Mouse (Mus musculus) ZHBTc4 (cell line): Measurements from ENCODE around the gene Zswim4.

ENCODE experiments used
- DNase-seq: peaks from one replicate; pipeline ENCODE4 v3.0.0-alpha.2; 2011; ENCODE audit warnings: low read depth, low spot score

Zswim4 gene

GRCm38 (mm10) chr8:84183261-84184084 lies 53.4 kb downstream of the Zswim4 start:
- peak; percentile 39 for DNase-seq

GRCm38 (mm10) chr8:84182833-84183232 lies 54.0 kb downstream of the Zswim4 start:
- DNase-seq = no peak

- peak; percentile 94 for DNase-seq
Observed at GRCm38 (mm10) chr8:84180530-84181190, 56.2 kb downstream of the Zswim4 start.

GRCm38 (mm10) chr8:84179946-84180345 lies 56.9 kb downstream of the Zswim4 start:
- no peak for DNase-seq

GRCm38 (mm10) chr8:84178592-84178991 lies 58.3 kb downstream of the Zswim4 start:
- DNase-seq = peak; percentile 30

- peak; percentile 56 for DNase-seq
Observed at GRCm38 (mm10) chr8:84177405-84177804, 59.5 kb downstream of the Zswim4 start.

- DNase-seq = no peak
Observed at GRCm38 (mm10) chr8:84176560-84176959, 60.3 kb downstream of the Zswim4 start.

GRCm38 (mm10) chr8:84173861-84174260 lies 63.0 kb downstream of the Zswim4 start:
- DNase-seq = no peak

- no peak for DNase-seq
Observed at GRCm38 (mm10) chr8:84170096-84170495, 66.8 kb downstream of the Zswim4 start.

- DNase-seq = no peak
Observed at GRCm38 (mm10) chr8:84167696-84168095, 69.2 kb downstream of the Zswim4 start.
